8 mouse cellular contexts compared by ENCODE assay signal in the genomic region with DNA sequence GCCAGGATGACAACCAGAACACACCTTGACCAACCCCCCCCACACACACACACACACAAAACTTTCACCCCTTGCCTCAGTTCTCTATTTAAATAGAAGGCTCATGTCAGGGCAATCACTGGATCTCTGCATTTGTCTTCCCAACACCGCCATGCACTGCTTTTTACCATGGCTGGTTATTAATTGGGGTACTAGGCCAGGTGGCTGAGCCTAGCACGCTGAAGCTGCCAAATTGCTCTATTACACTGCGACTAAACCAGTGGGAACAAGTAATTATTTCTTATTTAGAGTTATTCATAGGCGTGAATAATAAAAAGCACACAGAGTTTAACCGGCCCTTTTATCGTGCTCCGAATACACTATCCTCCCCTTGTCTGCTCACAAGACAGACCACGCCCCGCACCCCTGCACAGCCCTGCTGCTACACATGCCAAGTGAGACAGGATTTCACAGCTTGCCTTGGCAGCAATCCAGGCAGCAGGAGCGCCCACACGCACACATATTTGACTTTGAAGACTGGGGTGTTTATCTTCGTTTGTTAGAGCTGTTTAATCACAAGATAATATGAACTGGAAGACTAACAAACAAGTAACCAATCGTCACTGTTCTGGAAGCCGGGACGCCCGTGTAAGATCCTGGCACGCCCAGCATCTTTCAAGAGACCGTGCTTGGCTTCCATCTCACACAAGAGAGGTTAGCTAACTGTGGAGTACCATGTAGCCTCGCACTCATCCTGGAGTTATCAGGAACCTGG. TPM values are rescaled to one million over a fixed set of nuclear protein-coding genes. Genes with fewer than 3 reads are reported as not detected.
A peak's percentile ranks its signal among the peaks of the same experiment; 100 is the strongest.
DNase-seq lines count a peak whose midpoint lies in the region; ATAC-seq and TF ChIP-seq lines count a peak whose summit lies in the region.

No protein-coding gene starts in this region.

- 2% methylated on average over 19 of the region's 19 CpGs for WGBS in cerebellum, adult 2 months
- 11% methylated on average over 19 of the region's 19 CpGs for WGBS in hindbrain, postnatal 0 days
- 50% methylated on average over 19 of the region's 19 CpGs for WGBS in stomach, embryonic 15.5 days

- H3K4me1 ChIP-seq in cerebellum, adult 2 months (ENCODE audit: control insufficient read depth, insufficient read depth, low read length), result no peaks in the 10 kb centered on the region
- no peaks in the 10 kb centered on the region for H3K4me1 ChIP-seq in hindbrain, postnatal 0 days (ENCODE audit: insufficient read depth, low read length)
- 0 out of 2 replicates have a peak, but pooled peaks cover 6% of the 10 kb centered on the region for H3K4me1 ChIP-seq in stomach, embryonic 15.5 days

- peak; percentile 77 for DNase-seq in Muller cell, postnatal 12 days (ENCODE audit: inconsistent ontology term)
- DNase-seq in cerebellum, adult 2 months, result peak; percentile 65 to 69
- peak; percentile 63 to 79 for DNase-seq in frontal cortex, postnatal 36 days (ENCODE audit: low spot score in 2 of 2)
- DNase-seq in hindbrain, postnatal 0 days (ENCODE audit: low spot score), result peak; percentile 78
- peak; percentile 61 to 67 for DNase-seq in left cerebral cortex, adult 18-20 months (ENCODE audit: low spot score in 2 of 2)
- DNase-seq in thymus, postnatal 36 days, result no peak

- no peaks in the 10 kb centered on the region for H3K9me3 ChIP-seq in hindbrain, postnatal 0 days (ENCODE audit: low read length)
- H3K9me3 ChIP-seq in stomach, embryonic 15.5 days, result no peaks in the 10 kb centered on the region

- TF ChIP-seq CTCF in cerebellum, adult 2 months (IDR thresholded peaks at IDR 0.05; ENCODE audit: borderline replicate concordance, insufficient read depth, low read depth, low read length), result no peak
- TF ChIP-seq CTCF in hindbrain, postnatal 0 days (IDR thresholded peaks at IDR 0.05; ENCODE audit: low read depth), result no peak

- ATAC-seq in hindbrain, postnatal 0 days, result peak; percentile 89
- peak; percentile 92 for ATAC-seq in megakaryocyte progenitor cell, adult 5-6 weeks (replicated peaks; ENCODE audit: poor library complexity)
- peak; percentile 89 for ATAC-seq in stomach, embryonic 15.5 days (ENCODE audit: insufficient read depth, low FRiP score, low read depth)

- H3K4me2 ChIP-seq in hindbrain, postnatal 0 days (ENCODE audit: low read depth, low read length), result peak overlapping the region; percentile 54
- peak overlapping the region; percentile 21 for H3K4me2 ChIP-seq in stomach, embryonic 15.5 days

- H3K4me3 ChIP-seq in cerebellum, adult 2 months (replicated peaks; ENCODE audit: insufficient read depth, low read depth, low read length), result peak overlapping the region; percentile 32
- no peak overlapping the region for H3K4me3 ChIP-seq in hindbrain, postnatal 0 days (ENCODE audit: low read length)
- H3K4me3 ChIP-seq in stomach, embryonic 15.5 days (replicated peaks), result no peak overlapping the region

- no peak overlapping the region for H3K27ac ChIP-seq in cerebellum, adult 2 months (ENCODE audit: insufficient read depth, low read length)
- H3K27ac ChIP-seq in hindbrain, postnatal 0 days, result no peak overlapping the region
- no peak overlapping the region for H3K27ac ChIP-seq in stomach, embryonic 15.5 days

- no peaks in the 10 kb centered on the region for H3K27me3 ChIP-seq in cerebellum, adult 2 months (ENCODE audit: control insufficient read depth, insufficient read depth, low read length)
- no peaks in the 10 kb centered on the region for H3K27me3 ChIP-seq in hindbrain, postnatal 0 days (ENCODE audit: insufficient read depth, low read length)
- no peaks in the 10 kb centered on the region for H3K27me3 ChIP-seq in stomach, embryonic 15.5 days (replicated peaks)

- H3K36me3 ChIP-seq in hindbrain, postnatal 0 days (ENCODE audit: insufficient read depth, low read length), result peaks cover 3% of the 10 kb centered on the region; the same call in 1 of the 2 replicates
- H3K36me3 ChIP-seq in stomach, embryonic 15.5 days, result 0 out of 2 replicates have a peak, but pooled peaks cover 2% of the 10 kb centered on the region

- TF ChIP-seq POLR2A in cerebellum, adult 2 months (IDR thresholded peaks at IDR 0.05; ENCODE audit: borderline replicate concordance, insufficient read depth, low read length), result no peak

- H3K9ac ChIP-seq in hindbrain, postnatal 0 days (replicated peaks; ENCODE audit: low read length), result no peak overlapping the region
- no peak overlapping the region for H3K9ac ChIP-seq in stomach, embryonic 15.5 days

RNA-seq across cellular contexts. Expression of a gene that starts 38.3 kb away (rescaled TPM):
- 25.5 and 28.1 TPM in 2 replicates for polyA plus RNA-seq in cerebellum, adult 2 months (2012; rRNA removed)
- total RNA-seq in hindbrain, postnatal 0 days (2014; rRNA removed), result 25.0 and 25.6 TPM in 2 replicates
- 35.2 and 35.9 TPM in 2 replicates for polyA plus RNA-seq in hindbrain, postnatal 0 days (2015; fragmentation: Nextera tagmentation; extraction: Ambion mirVana)
- 10 to 100 TPM; 47.8 to 49.3 TPM for total RNA-seq in left cerebral cortex, adult 18-20 months (2021)
- 31.1 and 34.5 TPM in 2 replicates for total RNA-seq in megakaryocyte progenitor cell, adult 5-6 weeks (2015)
- 31.7 and 35.5 TPM in 2 replicates for total RNA-seq in megakaryocyte progenitor cell, adult 5-6 weeks (2017)
- 36.7 and 39.2 TPM in 2 replicates for polyA plus RNA-seq in stomach, embryonic 15.5 days (2015; fragmentation: Nextera tagmentation; extraction: Ambion mirVana)

Comparison
In these comparisons a context has a peak if more than half of its experiments do, and no peak if none do; other contexts are left out.
1. DNase-seq: peak in Muller cell, postnatal 12 days (single experiment), cerebellum, adult 2 months (2 of 2), frontal cortex, postnatal 36 days (2 of 2), hindbrain, postnatal 0 days (single experiment) and left cerebral cortex, adult 18-20 months (2 of 2); none in thymus, postnatal 36 days (0 of 2).
2. Peak in every context shown above with its lines, with median percentiles within 50 percentile points of each other: ATAC-seq.